Mouse (Mus musculus): ENCODE measurements around the gene Adap1. TPM values are rescaled to one million over a fixed set of nuclear protein-coding genes. Genes with fewer than 3 reads are reported as not detected.
A peak's percentile ranks its signal among the peaks of the same experiment; 100 is the strongest.
"Not testable (repeated sequence)": the region's sequence is repeated elsewhere in the genome, so short reads cannot be mapped to it uniquely, and the experiment has no call there.

Gene Adap1
- polyA plus RNA-seq, 1 experiment: 7.8 TPM

GRCm38 (mm10) chr5:139338403-139338802, 13.0 kb upstream of the Adap1 start:
- Histone ChIP-seq H3K27ac (ENCODE audit: control insufficient read depth, insufficient read depth, low read depth, low read length) (no peak overlapping the region), H3K27me3 (ENCODE audit: control insufficient read depth, insufficient read depth, low read length) (no peaks in the 10 kb centered on the region), H3K4me1 (ENCODE audit: control insufficient read depth, insufficient read depth, low read length) (peaks cover 5% of the 10 kb centered on the region; the same call in 1 of the 2 replicates), H3K4me3 (ENCODE audit: control insufficient read depth, low read depth, low read length) (no peak overlapping the region), H3K36me3 (ENCODE audit: control insufficient read depth, insufficient read depth, low read length) (peaks cover 3% of the 10 kb centered on the region)
- TF ChIP-seq POLR2A (IDR thresholded peaks at IDR 0.05; ENCODE audit: control insufficient read depth, low read depth, low read length) (no peak), CTCF (IDR thresholded peaks at IDR 0.05; ENCODE audit: control insufficient read depth, insufficient read depth, insufficient replicate concordance, low read depth, low read length) (no peak)

DNA sequence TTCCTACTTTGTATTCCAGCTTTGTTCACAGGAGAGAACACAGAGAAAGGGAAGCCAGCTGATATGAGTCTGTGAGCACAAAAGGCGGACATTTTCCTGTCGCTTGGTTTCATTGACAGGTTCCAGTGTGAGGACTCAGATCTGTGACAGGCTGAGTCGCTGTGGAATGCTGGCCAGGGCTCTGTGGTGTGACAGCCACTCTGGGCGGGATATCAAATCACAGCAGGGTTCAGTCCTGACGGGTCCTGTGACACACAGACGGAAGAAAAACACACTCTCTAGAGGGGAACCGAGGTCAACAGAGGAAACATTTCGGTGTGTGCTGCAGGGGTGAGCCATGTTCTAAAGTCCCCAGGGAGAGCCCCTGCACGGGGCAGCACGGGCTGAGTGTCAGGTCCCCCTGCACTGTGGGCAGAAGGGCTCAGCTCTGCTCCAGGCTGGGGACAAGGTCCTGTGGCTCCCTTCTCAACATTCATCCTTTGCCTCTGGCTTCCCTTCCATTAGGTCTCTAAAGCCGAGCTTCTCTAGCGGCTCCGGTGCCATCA, 12.5 kb upstream of the Adap1 start:
- TF ChIP-seq CTCF (IDR thresholded peaks at IDR 0.05; ENCODE audit: control insufficient read depth, insufficient read depth, insufficient replicate concordance, low read depth, low read length) (no peak), POLR2A (IDR thresholded peaks at IDR 0.05; ENCODE audit: control insufficient read depth, low read depth, low read length) (no peak)

GRCm38 (mm10) chr5:139335634-139336033, 10.2 kb upstream of the Adap1 start:
- Histone ChIP-seq H3K36me3 (ENCODE audit: control insufficient read depth, insufficient read depth, low read length) (no peaks in the 10 kb centered on the region; the same call in 1 of the 2 replicates), H3K27ac (ENCODE audit: control insufficient read depth, insufficient read depth, low read depth, low read length) (no peak overlapping the region), H3K4me1 (ENCODE audit: control insufficient read depth, insufficient read depth, low read length) (peaks cover 7% of the 10 kb centered on the region), H3K4me3 (ENCODE audit: control insufficient read depth, low read depth, low read length) (no peak overlapping the region), H3K27me3 (ENCODE audit: control insufficient read depth, insufficient read depth, low read length) (no peaks in the 10 kb centered on the region)
- TF ChIP-seq CTCF (IDR thresholded peaks at IDR 0.05; ENCODE audit: control insufficient read depth, insufficient read depth, insufficient replicate concordance, low read depth, low read length) (no peak), POLR2A (IDR thresholded peaks at IDR 0.05; ENCODE audit: control insufficient read depth, low read depth, low read length) (no peak; the same call in 1 of the 2 replicates)

More for the DNA sequence above, 12.5 kb upstream of the Adap1 start:
- Histone ChIP-seq H3K4me3 (ENCODE audit: control insufficient read depth, low read depth, low read length) (no peak overlapping the region), H3K27ac (ENCODE audit: control insufficient read depth, insufficient read depth, low read depth, low read length) (no peak overlapping the region), H3K36me3 (ENCODE audit: control insufficient read depth, insufficient read depth, low read length) (peaks cover 3% of the 10 kb centered on the region), H3K27me3 (ENCODE audit: control insufficient read depth, insufficient read depth, low read length) (no peaks in the 10 kb centered on the region), H3K4me1 (ENCODE audit: control insufficient read depth, insufficient read depth, low read length) (peaks cover 5% of the 10 kb centered on the region; the same call in 1 of the 2 replicates)

- not testable (repeated sequence) for H3K4me3 ChIP-seq (ENCODE audit: control insufficient read depth, low read depth, low read length); H3K27me3 ChIP-seq (ENCODE audit: control insufficient read depth, insufficient read depth, low read length); H3K36me3 ChIP-seq (ENCODE audit: control insufficient read depth, insufficient read depth, low read length); H3K27ac ChIP-seq (ENCODE audit: control insufficient read depth, insufficient read depth, low read depth, low read length); H3K4me1 ChIP-seq (ENCODE audit: control insufficient read depth, insufficient read depth, low read length)
Measured at GRCm38 (mm10) chr5:139334394-139334793, 9.0 kb upstream of the Adap1 start.

- Histone ChIP-seq H3K36me3 (ENCODE audit: control insufficient read depth, insufficient read depth, low read length) (no peaks in the 10 kb centered on the region; the same call in 1 of the 2 replicates), H3K27ac (ENCODE audit: control insufficient read depth, insufficient read depth, low read depth, low read length) (no peak overlapping the region), H3K27me3 (ENCODE audit: control insufficient read depth, insufficient read depth, low read length) (no peaks in the 10 kb centered on the region), H3K4me1 (ENCODE audit: control insufficient read depth, insufficient read depth, low read length) (peaks cover 2% of the 10 kb centered on the region; the same call in 1 of the 2 replicates), H3K4me3 (ENCODE audit: control insufficient read depth, low read depth, low read length) (no peak overlapping the region)
- TF ChIP-seq CTCF (IDR thresholded peaks at IDR 0.05; ENCODE audit: control insufficient read depth, insufficient read depth, insufficient replicate concordance, low read depth, low read length) (no peak), POLR2A (IDR thresholded peaks at IDR 0.05; ENCODE audit: control insufficient read depth, low read depth, low read length) (no peak)
Measured at GRCm38 (mm10) chr5:139333301-139334013, 8.0 kb upstream of the Adap1 start.

DNA sequence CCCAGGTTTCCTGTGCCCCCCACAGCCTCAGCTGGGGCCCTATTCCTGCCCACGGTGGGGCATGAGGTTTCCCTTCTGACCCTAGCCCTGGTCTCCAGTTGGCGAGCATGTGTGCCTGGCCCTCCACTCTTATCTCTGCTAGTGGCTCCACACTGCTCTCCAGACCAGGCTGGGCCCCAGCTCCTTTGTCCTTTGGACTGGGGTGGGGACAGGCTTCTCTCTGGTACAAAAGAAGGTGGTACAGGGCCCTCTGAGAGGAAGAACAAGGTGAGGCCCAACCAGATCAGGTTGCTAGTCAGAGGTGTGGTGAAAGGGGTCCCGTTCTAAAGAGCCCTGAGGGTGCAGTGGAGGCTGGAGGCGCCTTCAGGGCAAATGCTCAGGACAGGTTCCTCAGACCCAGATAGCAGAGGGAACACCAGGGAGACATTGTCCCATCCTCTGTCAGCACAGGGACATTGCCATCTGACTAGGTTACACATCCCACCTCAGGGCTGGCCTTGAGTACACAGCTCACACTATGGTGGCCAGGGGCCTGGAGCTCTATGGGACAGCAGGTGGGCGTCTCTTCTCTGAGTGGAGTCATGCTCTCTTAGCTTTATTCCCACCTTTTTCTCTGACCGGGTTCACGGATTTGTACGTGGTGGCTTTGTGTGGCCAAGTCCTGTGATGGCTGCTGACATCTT, 7.3 kb upstream of the Adap1 start:
- Histone ChIP-seq H3K36me3 (ENCODE audit: control insufficient read depth, insufficient read depth, low read length) (no peaks in the 10 kb centered on the region; the same call in 1 of the 2 replicates), H3K27ac (ENCODE audit: control insufficient read depth, insufficient read depth, low read depth, low read length) (no peak overlapping the region), H3K4me1 (ENCODE audit: control insufficient read depth, insufficient read depth, low read length) (peaks cover 2% of the 10 kb centered on the region; the same call in 1 of the 2 replicates), H3K4me3 (ENCODE audit: control insufficient read depth, low read depth, low read length) (no peak overlapping the region), H3K27me3 (ENCODE audit: control insufficient read depth, insufficient read depth, low read length) (no peaks in the 10 kb centered on the region)
- TF ChIP-seq CTCF (IDR thresholded peaks at IDR 0.05; ENCODE audit: control insufficient read depth, insufficient read depth, insufficient replicate concordance, low read depth, low read length) (no peak), POLR2A (IDR thresholded peaks at IDR 0.05; ENCODE audit: control insufficient read depth, low read depth, low read length) (no peak)

- Histone ChIP-seq H3K27ac (ENCODE audit: control insufficient read depth, insufficient read depth, low read depth, low read length) (no peak overlapping the region), H3K4me1 (ENCODE audit: control insufficient read depth, insufficient read depth, low read length) (peaks cover 2% of the 10 kb centered on the region; the same call in 1 of the 2 replicates), H3K4me3 (ENCODE audit: control insufficient read depth, low read depth, low read length) (no peak overlapping the region), H3K36me3 (ENCODE audit: control insufficient read depth, insufficient read depth, low read length) (no peaks in the 10 kb centered on the region), H3K27me3 (ENCODE audit: control insufficient read depth, insufficient read depth, low read length) (no peaks in the 10 kb centered on the region)
- peak; percentile 99 for TF ChIP-seq CTCF (IDR thresholded peaks at IDR 0.05; ENCODE audit: control insufficient read depth, insufficient read depth, insufficient replicate concordance, low read depth, low read length)
- TF ChIP-seq POLR2A (IDR thresholded peaks at IDR 0.05; ENCODE audit: control insufficient read depth, low read depth, low read length): no peak
Measured at GRCm38 (mm10) chr5:139331742-139332141, 6.3 kb upstream of the Adap1 start.
